Mouse (Mus musculus): ENCODE measurements around the gene Epha5. TPM values are rescaled to one million over a fixed set of nuclear protein-coding genes. Genes with fewer than 3 reads are reported as not detected.

Epha5 gene
- polyA plus RNA-seq (2015; fragmentation: Nextera tagmentation; extraction: Ambion mirVana), result 0.84 and 0.91 TPM in 2 replicates

DNA sequence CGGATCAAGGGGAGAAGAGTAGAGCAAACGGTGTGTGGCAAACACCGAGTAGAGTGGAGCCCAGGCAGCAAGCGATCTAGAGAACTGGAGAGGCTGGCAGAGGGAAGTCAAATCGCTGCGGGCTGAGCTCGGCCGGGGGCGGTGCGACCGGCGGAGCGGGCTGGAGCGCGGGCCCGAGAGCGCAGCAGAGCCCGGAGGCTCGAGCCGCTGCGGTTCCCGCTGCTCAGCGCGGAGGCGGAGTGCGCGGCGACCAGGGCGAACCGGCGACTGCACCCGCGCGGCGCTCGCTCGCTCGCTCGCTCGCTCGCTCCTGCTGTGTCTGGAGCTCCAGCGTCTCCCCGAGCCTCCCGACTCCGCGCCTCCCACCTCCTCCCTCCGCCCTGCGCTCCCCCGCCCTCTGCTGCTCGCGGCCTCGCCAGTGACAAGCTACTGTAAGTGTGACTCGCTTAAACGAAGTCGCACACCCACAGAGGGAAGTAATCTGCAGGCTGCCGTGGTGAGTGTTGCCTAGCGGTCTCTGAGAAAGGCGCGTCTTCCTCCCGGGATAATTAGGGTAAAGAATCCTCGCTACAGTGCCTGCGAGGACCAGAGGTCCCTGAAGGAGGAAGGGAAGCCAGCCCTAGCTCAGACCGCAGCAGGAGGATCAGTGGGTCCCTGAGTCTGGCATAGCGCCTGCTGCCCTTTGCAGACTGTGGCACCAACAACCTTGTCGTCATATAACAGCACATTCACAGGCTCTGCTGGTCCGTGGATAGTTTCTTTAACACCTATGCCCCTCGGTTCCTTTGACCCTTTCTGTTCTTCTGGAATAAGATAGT is at the start of gene Epha5:
Gene Epha5, minus strand, starts transcription at position 321 of the 818 bp plus-strand sequence.
- H3K27me3 ChIP-seq (replicated peaks), result peaks cover 35% of the 10 kb centered on the region
- peaks cover 13% of the 10 kb centered on the region; the same call in 1 of the 2 replicates for H3K4me1 ChIP-seq
- 3% methylated on average over 49 of the region's 67 CpGs for WGBS
- H3K9ac ChIP-seq, result peak within 1 kb of the TSS; percentile 79
- peak within 1 kb of the TSS; percentile 99 for H3K4me2 ChIP-seq
- no peaks in the 10 kb centered on the region for H3K9me3 ChIP-seq
- H3K36me3 ChIP-seq, result no peaks in the 10 kb centered on the region
- ATAC-seq (ENCODE audit: extremely low read depth, insufficient number of reproducible peaks, low FRiP score, low TSS enrichment), result peak; percentile 73; the same call in 1 of the 2 replicates
- peak within 1 kb of the TSS; percentile 67 for H3K4me3 ChIP-seq
- no peak within 1 kb of the TSS for H3K27ac ChIP-seq (replicated peaks)

DNA sequence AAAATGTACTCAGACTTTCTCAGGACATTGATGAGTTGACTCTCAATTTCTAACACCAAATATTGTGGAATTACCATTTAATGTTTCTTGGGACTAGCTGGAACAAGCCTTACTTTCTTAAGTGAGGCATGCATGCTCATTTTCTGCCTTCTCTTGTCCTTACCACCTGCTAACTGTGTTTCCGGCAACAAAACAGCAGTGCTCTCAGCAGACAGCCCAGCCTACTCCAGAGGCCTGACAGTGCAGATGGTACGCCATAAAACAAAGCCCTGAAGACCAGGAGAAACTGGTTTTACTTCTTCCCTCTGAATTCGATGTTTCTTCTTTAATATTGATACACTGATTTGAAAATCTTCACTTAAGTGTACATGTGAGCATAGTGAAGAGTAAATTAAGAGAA is 39.0 kb upstream of the Epha5 start:
- Histone ChIP-seq H3K9me3 (no peaks in the 10 kb centered on the region), H3K27ac (replicated peaks) (no peak overlapping the region), H3K4me1 (no peaks in the 10 kb centered on the region), H3K36me3 (no peaks in the 10 kb centered on the region), H3K27me3 (replicated peaks) (no peaks in the 10 kb centered on the region), H3K4me2 (no peak overlapping the region), H3K4me3 (no peak overlapping the region), H3K9ac (no peak overlapping the region)
- 62% methylated on average over 3 of the region's 3 CpGs for WGBS
- no peak for ATAC-seq (ENCODE audit: extremely low read depth, insufficient number of reproducible peaks, low FRiP score, low TSS enrichment)

DNA sequence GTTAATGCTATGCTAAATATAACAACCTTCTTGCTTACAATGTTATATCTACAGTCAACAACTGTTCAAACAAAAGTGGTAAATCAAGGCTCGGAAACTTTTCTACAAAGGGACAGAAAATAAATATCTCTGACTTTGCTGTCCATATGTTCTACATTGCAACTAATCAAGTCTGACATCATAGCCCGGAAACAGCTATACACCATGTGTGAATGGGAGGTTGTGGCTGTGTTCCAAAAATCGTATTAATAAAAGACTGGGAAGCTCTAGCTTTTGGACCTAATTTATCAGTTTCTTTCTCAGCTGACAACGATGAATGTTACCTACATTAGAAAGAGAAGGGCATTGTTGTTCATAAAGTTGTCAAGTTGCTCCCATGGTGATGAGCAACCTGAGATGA is 37.5 kb upstream of the Epha5 start:
- Histone ChIP-seq H3K9me3 (no peaks in the 10 kb centered on the region), H3K4me2 (no peak overlapping the region), H3K27me3 (replicated peaks) (no peaks in the 10 kb centered on the region), H3K4me1 (no peaks in the 10 kb centered on the region), H3K36me3 (no peaks in the 10 kb centered on the region), H3K4me3 (no peak overlapping the region), H3K27ac (replicated peaks) (no peak overlapping the region), H3K9ac (no peak overlapping the region)
- 72% methylated on average over 4 of the region's 4 CpGs for WGBS
- no peak for ATAC-seq (ENCODE audit: extremely low read depth, insufficient number of reproducible peaks, low FRiP score, low TSS enrichment)

DNA sequence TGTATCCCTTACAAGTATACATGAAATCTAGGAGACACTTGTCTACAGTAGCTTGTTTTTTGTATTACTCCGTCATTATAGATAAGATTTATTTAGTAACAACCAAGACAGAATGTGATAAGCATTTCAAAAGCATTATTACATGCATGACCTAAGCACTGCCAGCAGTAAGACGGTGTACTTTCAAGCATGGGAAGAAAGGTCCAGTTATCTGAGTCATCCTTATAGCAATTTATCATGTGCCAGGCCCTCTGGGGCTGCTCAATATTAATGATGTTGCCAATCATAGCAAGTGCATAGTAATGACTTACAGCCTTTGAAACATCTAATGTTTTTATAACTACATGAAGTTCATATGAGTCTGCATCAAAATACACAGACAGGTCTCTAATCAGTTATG is 36.7 kb upstream of the Epha5 start:
- Histone ChIP-seq H3K4me3 (no peak overlapping the region), H3K27me3 (replicated peaks) (no peaks in the 10 kb centered on the region), H3K4me1 (no peaks in the 10 kb centered on the region), H3K36me3 (no peaks in the 10 kb centered on the region), H3K9ac (no peak overlapping the region), H3K4me2 (no peak overlapping the region), H3K9me3 (no peaks in the 10 kb centered on the region), H3K27ac (replicated peaks) (no peak overlapping the region)
- no peak for ATAC-seq (ENCODE audit: extremely low read depth, insufficient number of reproducible peaks, low FRiP score, low TSS enrichment)
- WGBS, result 45% methylated on average over 2 of the region's 2 CpGs

DNA sequence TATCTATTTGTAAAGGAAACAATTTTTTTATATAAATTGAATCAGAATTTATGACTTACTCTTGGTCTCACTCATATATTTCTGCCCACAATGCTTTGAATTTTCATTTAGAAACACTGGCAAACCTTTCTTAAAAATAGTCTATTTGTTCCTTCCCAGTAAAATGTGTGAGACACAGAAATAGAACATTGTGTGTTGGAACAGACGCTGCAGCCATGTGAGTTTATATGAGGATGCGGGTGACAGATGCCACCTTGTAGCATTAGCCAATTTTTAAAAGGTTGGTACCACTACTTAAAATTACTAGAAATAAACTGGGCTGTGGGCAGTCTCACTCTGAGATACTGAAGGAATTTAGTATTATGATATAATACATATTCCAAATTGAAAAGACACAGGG is 23.1 kb upstream of the Epha5 start:
- H3K9ac ChIP-seq, result no peak overlapping the region
- H3K36me3 ChIP-seq, result no peaks in the 10 kb centered on the region
- H3K9me3 ChIP-seq, result no peaks in the 10 kb centered on the region
- no peaks in the 10 kb centered on the region for H3K4me1 ChIP-seq
- WGBS, result 83% methylated on average over 2 of the region's 2 CpGs
- no peak for ATAC-seq (ENCODE audit: extremely low read depth, insufficient number of reproducible peaks, low FRiP score, low TSS enrichment)
- H3K4me2 ChIP-seq, result no peak overlapping the region
- H3K27me3 ChIP-seq (replicated peaks), result no peaks in the 10 kb centered on the region
- no peak overlapping the region for H3K27ac ChIP-seq (replicated peaks)
- H3K4me3 ChIP-seq, result no peak overlapping the region

DNA sequence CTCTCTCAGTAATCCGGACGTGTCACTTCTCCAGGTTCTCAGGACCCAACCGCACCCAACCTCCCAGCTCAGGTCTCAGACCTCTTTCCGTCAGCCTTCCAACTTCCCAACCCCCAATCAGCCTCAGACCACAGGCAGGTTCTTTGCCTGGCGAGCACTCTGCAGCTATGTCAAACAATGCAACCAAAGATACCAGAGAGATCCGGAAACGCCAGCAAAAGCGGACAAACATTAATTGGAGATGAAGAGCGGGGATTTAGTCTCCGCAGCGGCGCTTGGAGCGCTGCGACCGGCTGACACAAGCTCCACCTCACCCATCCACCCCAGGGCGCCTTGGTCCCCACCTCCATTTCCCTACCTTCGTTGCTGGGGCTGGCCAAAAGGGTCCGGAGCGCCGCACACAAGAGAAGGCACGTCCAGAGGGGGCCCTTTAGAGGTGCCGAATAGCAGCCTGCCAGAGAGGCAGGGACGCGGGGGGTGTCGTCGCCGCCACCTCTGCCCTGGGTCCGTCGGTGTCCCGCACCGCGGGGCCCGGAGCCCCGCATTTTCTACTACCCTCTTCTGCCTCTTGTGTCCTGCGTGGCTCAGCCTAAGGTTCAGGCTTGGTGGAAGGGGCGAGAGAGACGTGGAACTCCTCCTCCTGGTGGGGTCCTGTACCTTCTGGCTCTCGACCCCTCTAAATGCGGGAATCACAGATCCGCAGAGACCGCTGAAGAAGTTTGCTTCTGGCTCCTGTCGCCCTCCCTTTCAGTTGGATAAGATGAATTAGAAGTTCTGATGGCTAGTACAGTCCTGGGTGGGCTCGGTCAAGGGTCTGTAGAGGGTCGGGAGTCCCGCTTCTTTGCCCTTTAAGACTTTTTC is 991 bp downstream of the Epha5 start:
- Histone ChIP-seq H3K36me3 (no peaks in the 10 kb centered on the region), H3K9ac (peak overlapping the region; percentile 79), H3K27ac (replicated peaks) (no peak overlapping the region), H3K9me3 (no peaks in the 10 kb centered on the region), H3K4me2 (peak overlapping the region; percentile 99), H3K4me3 (peak overlapping the region; percentile 67), H3K27me3 (replicated peaks) (peaks cover 35% of the 10 kb centered on the region), H3K4me1 (peaks cover 13% of the 10 kb centered on the region; the same call in 1 of the 2 replicates)
- WGBS, result under 1% methylated on average over 45 of the region's 45 CpGs
- ATAC-seq (ENCODE audit: extremely low read depth, insufficient number of reproducible peaks, low FRiP score, low TSS enrichment), result no peak

DNA sequence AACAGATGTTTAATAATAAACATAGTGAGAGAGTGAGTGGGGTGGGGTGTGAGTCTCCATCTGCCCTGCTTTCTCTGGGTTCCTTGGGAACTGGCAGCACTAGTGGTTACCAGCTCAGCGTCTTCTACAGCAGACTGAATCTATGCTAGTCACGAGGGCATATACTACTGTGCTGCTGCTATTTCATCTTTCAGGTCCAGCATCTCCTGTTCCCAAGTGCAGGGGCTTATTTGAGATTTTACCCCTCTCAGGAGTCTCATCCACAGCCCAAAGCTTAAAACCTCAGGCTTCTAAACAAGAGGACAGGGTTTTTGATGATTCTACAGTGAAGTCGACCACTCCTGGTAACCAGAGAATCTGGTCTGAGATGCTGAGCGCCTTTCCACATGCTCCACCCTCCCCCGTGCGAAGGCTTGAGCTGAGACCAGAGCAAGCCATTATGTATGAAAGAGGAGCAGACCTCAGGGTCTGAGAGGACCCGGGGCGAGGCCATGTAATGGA is 2.2 kb downstream of the Epha5 start:
- no peak; the same call in 1 of the 2 replicates for ATAC-seq (ENCODE audit: extremely low read depth, insufficient number of reproducible peaks, low FRiP score, low TSS enrichment)
- H3K36me3 ChIP-seq, result no peaks in the 10 kb centered on the region
- peak overlapping the region; percentile 67 for H3K4me3 ChIP-seq
- no peaks in the 10 kb centered on the region for H3K9me3 ChIP-seq
- no peak overlapping the region for H3K9ac ChIP-seq
- H3K27me3 ChIP-seq (replicated peaks), result peaks cover 35% of the 10 kb centered on the region
- WGBS, result 20% methylated on average over 8 of the region's 8 CpGs
- no peak overlapping the region for H3K27ac ChIP-seq (replicated peaks)
- H3K4me1 ChIP-seq, result peaks cover 13% of the 10 kb centered on the region; the same call in 1 of the 2 replicates
- H3K4me2 ChIP-seq, result peak overlapping the region; percentile 99

DNA sequence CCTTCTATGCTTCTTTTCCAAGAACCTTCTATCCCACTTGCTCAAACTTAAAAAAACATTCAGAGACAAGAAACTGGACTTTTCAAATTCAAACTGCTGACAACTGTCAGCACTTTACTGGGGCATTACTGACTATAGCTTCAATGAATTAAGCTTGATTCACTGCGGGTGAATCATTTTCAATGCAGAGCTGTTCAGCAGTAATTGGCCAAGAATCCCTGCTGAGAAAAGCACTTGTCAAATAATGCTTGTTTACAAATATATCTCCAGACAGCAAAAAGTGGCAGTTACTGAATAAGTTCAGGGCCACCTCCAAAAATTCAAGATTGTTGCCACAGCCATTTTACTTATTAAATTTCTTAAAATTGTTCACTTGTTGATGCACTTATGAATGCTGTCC is 4.2 kb downstream of the Epha5 start:
- 72% methylated on average over 1 of the region's 1 CpGs for whole genome bisulfite sequencing
- peaks cover 27% of the 10 kb centered on the region for H3K27me3 ChIP-seq (replicated peaks)

DNA sequence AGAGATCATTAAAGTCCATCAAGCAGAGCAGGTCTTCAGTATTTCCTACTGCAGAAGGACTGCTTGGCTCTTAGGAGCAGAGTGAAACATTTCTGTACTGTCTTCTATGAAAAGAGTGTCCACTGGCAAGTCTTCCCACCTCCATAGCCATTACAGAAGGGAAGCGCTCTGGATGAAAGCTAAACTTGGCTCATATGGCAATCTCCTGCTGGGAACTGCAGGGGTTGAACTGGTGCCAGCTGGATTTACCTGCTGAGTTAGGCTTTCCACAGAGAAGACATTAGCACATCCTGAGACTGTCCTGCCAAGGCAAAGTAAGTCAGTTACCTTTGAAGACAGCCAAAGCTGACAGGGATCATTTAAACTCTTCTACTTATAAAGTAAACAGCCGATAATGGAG is 8.8 kb downstream of the Epha5 start:
- no peak overlapping the region for H3K9ac ChIP-seq
- H3K4me3 ChIP-seq, result no peak overlapping the region
- no peak overlapping the region for H3K27ac ChIP-seq (replicated peaks)
- no peaks in the 10 kb centered on the region for H3K9me3 ChIP-seq
- no peak overlapping the region for H3K4me2 ChIP-seq
- WGBS, result 27% methylated on average over 2 of the region's 2 CpGs
- H3K36me3 ChIP-seq, result no peaks in the 10 kb centered on the region
- no peaks in the 10 kb centered on the region for H3K27me3 ChIP-seq (replicated peaks)
- no peak for ATAC-seq (ENCODE audit: extremely low read depth, insufficient number of reproducible peaks, low FRiP score, low TSS enrichment)
- no peaks in the 10 kb centered on the region for H3K4me1 ChIP-seq

More for the DNA sequence above, 4.2 kb downstream of the Epha5 start:
- Histone ChIP-seq H3K9ac (no peak overlapping the region), H3K9me3 (no peaks in the 10 kb centered on the region), H3K36me3 (no peaks in the 10 kb centered on the region), H3K4me1 (peaks cover 13% of the 10 kb centered on the region; the same call in 1 of the 2 replicates), H3K4me2 (no peak overlapping the region), H3K4me3 (no peak overlapping the region), H3K27ac (replicated peaks) (no peak overlapping the region)
- ATAC-seq (ENCODE audit: extremely low read depth, insufficient number of reproducible peaks, low FRiP score, low TSS enrichment), result no peak

DNA sequence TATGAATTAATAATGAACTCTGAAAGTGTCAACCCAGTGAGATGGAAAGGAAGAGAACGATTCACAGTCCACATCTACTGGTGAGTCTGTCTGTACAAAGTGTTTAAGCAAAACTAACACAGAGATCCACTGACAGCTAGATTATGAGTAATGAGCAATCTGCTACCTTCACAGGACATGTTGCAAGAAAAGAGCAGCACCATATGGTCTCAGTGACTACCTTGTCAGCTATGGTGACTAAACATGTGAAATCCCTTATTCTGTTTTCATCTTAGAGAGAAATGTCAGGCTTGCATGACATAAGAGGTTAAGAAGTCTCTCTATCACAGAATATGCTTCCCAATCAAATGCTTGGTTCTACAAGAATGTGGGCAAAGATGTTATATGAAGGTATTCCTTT is 20.1 kb downstream of the Epha5 start:
- H3K4me1 ChIP-seq, result no peaks in the 10 kb centered on the region
- ATAC-seq (ENCODE audit: extremely low read depth, insufficient number of reproducible peaks, low FRiP score, low TSS enrichment), result no peak
- no peak overlapping the region for H3K4me2 ChIP-seq
- no peaks in the 10 kb centered on the region for H3K36me3 ChIP-seq
- no peak overlapping the region for H3K9ac ChIP-seq
- no peak overlapping the region for H3K27ac ChIP-seq (replicated peaks)
- H3K4me3 ChIP-seq, result no peak overlapping the region
- H3K27me3 ChIP-seq (replicated peaks), result no peaks in the 10 kb centered on the region
- no peaks in the 10 kb centered on the region for H3K9me3 ChIP-seq
- WGBS, result 65% methylated on average over 1 of the region's 1 CpGs

DNA sequence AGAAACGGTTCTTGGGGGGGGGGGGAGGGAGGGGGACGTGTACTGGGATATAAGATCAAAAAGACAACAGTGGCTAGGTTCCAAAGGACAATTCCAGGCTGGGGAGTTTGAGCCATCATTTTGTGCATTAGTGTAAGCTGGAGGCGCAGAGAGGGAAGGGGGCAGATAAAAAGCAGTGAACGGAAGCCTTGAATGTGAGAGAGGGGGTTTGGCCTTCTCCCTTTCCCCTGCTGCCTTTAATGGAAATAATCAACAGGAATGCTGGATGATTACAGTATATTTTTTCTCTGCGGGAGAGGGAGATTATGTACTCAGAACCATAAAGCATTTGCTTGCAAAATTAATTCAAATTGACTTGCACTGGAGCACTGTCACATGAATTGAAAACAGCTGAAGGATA is 51.8 kb downstream of the Epha5 start:
- no peak overlapping the region for H3K27ac ChIP-seq (replicated peaks)
- no peaks in the 10 kb centered on the region for H3K36me3 ChIP-seq
- WGBS, result 45% methylated on average over 5 of the region's 5 CpGs
- no peak overlapping the region for H3K4me2 ChIP-seq
- ATAC-seq (ENCODE audit: extremely low read depth, insufficient number of reproducible peaks, low FRiP score, low TSS enrichment), result no peak
- no peaks in the 10 kb centered on the region for H3K9me3 ChIP-seq
- no peaks in the 10 kb centered on the region for H3K4me1 ChIP-seq
- no peaks in the 10 kb centered on the region for H3K27me3 ChIP-seq (replicated peaks)
- no peak overlapping the region for H3K4me3 ChIP-seq
- no peak overlapping the region for H3K9ac ChIP-seq
